In genomic region chr1:130513482-130513881, GRCm38 (mm10) we compare ENCODE assay signal across 20 mouse cellular contexts. TPM values are rescaled to one million over a fixed set of nuclear protein-coding genes. Genes with fewer than 3 reads are reported as not detected.
A peak's percentile ranks its signal among the peaks of the same experiment; 100 is the strongest.
DNase-seq lines count a peak whose midpoint lies in the region; ATAC-seq and TF ChIP-seq lines count a peak whose summit lies in the region.
"Had no signal": no experiment of that assay in that cellular context is flagged by ENCODE, and none has a peak within 500 bp of the region (broad histone marks: within the 10 kb centered on the region; RNA-seq: fewer than 3 reads in every experiment).

No protein-coding gene starts in this region.

- no peak for ATAC-seq in heart, embryonic 13.5 days (ENCODE audit: extremely low read depth, insufficient number of reproducible peaks, low FRiP score, low TSS enrichment)
- ATAC-seq in liver, embryonic 12.5 days: no peak
- ATAC-seq in liver, embryonic 11.5 days (replicated peaks; ENCODE audit: low FRiP score): no peak
- ATAC-seq in stomach, embryonic 14.5 days (ENCODE audit: insufficient number of reproducible peaks, insufficient read depth, low FRiP score, low read depth): no peak
- no peak for ATAC-seq in stomach, postnatal 0 days (ENCODE audit: low FRiP score, low TSS enrichment)
- no peak for ATAC-seq in stomach, embryonic 15.5 days (ENCODE audit: insufficient read depth, low FRiP score, low read depth)
- ATAC-seq: activated CD4-positive, CD25-positive, alpha-beta regulatory T cell, adult 4 months; forebrain, embryonic 15.5 days; hindbrain, postnatal 0 days had no signal

- no peak overlapping the region for H3K9ac ChIP-seq in heart, embryonic 13.5 days
- no peak overlapping the region for H3K9ac ChIP-seq in liver, embryonic 12.5 days
- H3K9ac ChIP-seq in liver, embryonic 11.5 days (ENCODE audit: low read depth, low read length): no peak overlapping the region
- H3K9ac ChIP-seq in stomach, embryonic 14.5 days (replicated peaks; ENCODE audit: low read depth, low read length): no peak overlapping the region
- no peak overlapping the region for H3K9ac ChIP-seq in stomach, postnatal 0 days (ENCODE audit: low read length)
- H3K9ac ChIP-seq in stomach, embryonic 15.5 days: no peak overlapping the region
- H3K9ac ChIP-seq: embryonic facial prominence, embryonic 12.5 days; forebrain, embryonic 15.5 days; heart, embryonic 12.5 days; hindbrain, embryonic 13.5 days had no signal

- no peaks in the 10 kb centered on the region for H3K36me3 ChIP-seq in heart, embryonic 13.5 days
- no peaks in the 10 kb centered on the region for H3K36me3 ChIP-seq in liver, embryonic 12.5 days
- no peaks in the 10 kb centered on the region for H3K36me3 ChIP-seq in liver, embryonic 11.5 days (ENCODE audit: control insufficient read depth, insufficient read depth, low read length)
- no peaks in the 10 kb centered on the region for H3K36me3 ChIP-seq in stomach, embryonic 14.5 days (ENCODE audit: control insufficient read depth, insufficient read depth, low read length)
- no peaks in the 10 kb centered on the region for H3K36me3 ChIP-seq in stomach, postnatal 0 days (ENCODE audit: control insufficient read depth, insufficient read depth, low read length)
- no peaks in the 10 kb centered on the region for H3K36me3 ChIP-seq in stomach, embryonic 15.5 days
- H3K36me3 ChIP-seq: embryonic facial prominence, embryonic 12.5 days; forebrain, embryonic 15.5 days; G1E; heart, embryonic 12.5 days; hindbrain, embryonic 13.5 days had no signal

- no peak for TF ChIP-seq CTCF in stomach, postnatal 0 days (IDR thresholded peaks at IDR 0.05; ENCODE audit: low read depth)

- H3K27me3 ChIP-seq in heart, embryonic 13.5 days (replicated peaks): no peaks in the 10 kb centered on the region
- no peaks in the 10 kb centered on the region for H3K27me3 ChIP-seq in liver, embryonic 12.5 days (replicated peaks)
- H3K27me3 ChIP-seq in liver, embryonic 11.5 days (replicated peaks; ENCODE audit: control insufficient read depth, insufficient read depth, low read length): no peaks in the 10 kb centered on the region
- H3K27me3 ChIP-seq in stomach, embryonic 14.5 days (ENCODE audit: control insufficient read depth, insufficient read depth, low read length): no peaks in the 10 kb centered on the region
- no peaks in the 10 kb centered on the region for H3K27me3 ChIP-seq in stomach, postnatal 0 days (ENCODE audit: control insufficient read depth, insufficient read depth, low read length)
- no peaks in the 10 kb centered on the region for H3K27me3 ChIP-seq in stomach, embryonic 15.5 days (replicated peaks)
- H3K27me3 ChIP-seq: embryonic facial prominence, embryonic 12.5 days; forebrain, embryonic 15.5 days; heart, embryonic 12.5 days; hindbrain, embryonic 13.5 days had no signal

- H3K4me3 ChIP-seq in heart, embryonic 13.5 days: no peak overlapping the region
- no peak overlapping the region for H3K4me3 ChIP-seq in liver, embryonic 12.5 days
- H3K4me3 ChIP-seq in liver, embryonic 11.5 days (ENCODE audit: low read depth, low read length): no peak overlapping the region
- H3K4me3 ChIP-seq in stomach, embryonic 14.5 days (ENCODE audit: low read depth, low read length): no peak overlapping the region
- H3K4me3 ChIP-seq in stomach, postnatal 0 days (ENCODE audit: low read depth, low read length): no peak overlapping the region
- H3K4me3 ChIP-seq in stomach, embryonic 15.5 days (replicated peaks): no peak overlapping the region
- H3K4me3 ChIP-seq: embryonic facial prominence, embryonic 12.5 days; forebrain, embryonic 15.5 days; heart, embryonic 12.5 days; hindbrain, embryonic 13.5 days had no signal

- H3K4me2 ChIP-seq in heart, embryonic 13.5 days: no peak overlapping the region
- H3K4me2 ChIP-seq in liver, embryonic 12.5 days: no peak overlapping the region
- no peak overlapping the region for H3K4me2 ChIP-seq in liver, embryonic 11.5 days
- no peak overlapping the region for H3K4me2 ChIP-seq in stomach, embryonic 14.5 days (replicated peaks; ENCODE audit: low read depth, low read length)
- H3K4me2 ChIP-seq in stomach, postnatal 0 days (replicated peaks; ENCODE audit: low read depth): no peak overlapping the region
- no peak overlapping the region for H3K4me2 ChIP-seq in stomach, embryonic 15.5 days
- H3K4me2 ChIP-seq: embryonic facial prominence, embryonic 12.5 days; forebrain, embryonic 15.5 days; heart, embryonic 12.5 days; hindbrain, embryonic 13.5 days had no signal

- peaks cover 12% of the 10 kb centered on the region for H3K4me1 ChIP-seq in heart, embryonic 13.5 days
- peaks cover 41% of the 10 kb centered on the region for H3K4me1 ChIP-seq in liver, embryonic 12.5 days
- peaks cover 5% of the 10 kb centered on the region for H3K4me1 ChIP-seq in liver, embryonic 11.5 days (replicated peaks; ENCODE audit: control insufficient read depth, insufficient read depth, low read length)
- peaks cover 22% of the 10 kb centered on the region for H3K4me1 ChIP-seq in stomach, embryonic 14.5 days (ENCODE audit: control insufficient read depth, insufficient read depth, low read length)
- H3K4me1 ChIP-seq in stomach, postnatal 0 days (replicated peaks; ENCODE audit: control insufficient read depth, insufficient read depth): peaks cover 2% of the 10 kb centered on the region; the same call in 1 of the 2 replicates
- peaks cover 21% of the 10 kb centered on the region for H3K4me1 ChIP-seq in stomach, embryonic 15.5 days
- H3K4me1 ChIP-seq: hindbrain, embryonic 13.5 days had no signal

- no peak for DNase-seq in heart, adult 8-10 months (ENCODE audit: low spot score)
- no peak for DNase-seq in liver, embryonic 11.5 days (ENCODE audit: low spot score)
- no peak for DNase-seq in stomach, postnatal 0 days (ENCODE audit: low spot score)
- DNase-seq in right cerebral cortex, postnatal 25 days: no peak
- DNase-seq: adrenal gland, postnatal 14 days; cerebellum, adult 11-12 months; cerebellum, adult 9-10 months; cerebellum, postnatal 25 days; gastrocnemius, postnatal 10 days had no signal

- H3K27ac ChIP-seq in heart, embryonic 13.5 days (replicated peaks): 0 out of 2 replicates have a peak overlapping the region, but pooled peaks have one; percentile 20
- 0 out of 2 replicates have a peak overlapping the region, but pooled peaks have one; percentile 32 for H3K27ac ChIP-seq in liver, embryonic 12.5 days
- H3K27ac ChIP-seq in liver, embryonic 11.5 days (ENCODE audit: low read depth, low read length): no peak overlapping the region
- H3K27ac ChIP-seq in stomach, embryonic 14.5 days (ENCODE audit: low read length): peak overlapping the region; percentile 66; the same call in 1 of the 2 replicates
- H3K27ac ChIP-seq in stomach, postnatal 0 days (replicated peaks): no peak overlapping the region
- peak overlapping the region; percentile 31; the same call in 1 of the 2 replicates for H3K27ac ChIP-seq in stomach, embryonic 15.5 days
- H3K27ac ChIP-seq: embryonic facial prominence, embryonic 12.5 days; forebrain, embryonic 15.5 days; hindbrain, embryonic 13.5 days; hindbrain, postnatal 0 days had no signal

- H3K9me3 ChIP-seq in heart, embryonic 13.5 days: no peaks in the 10 kb centered on the region
- H3K9me3 ChIP-seq in liver, embryonic 12.5 days (replicated peaks): no peaks in the 10 kb centered on the region
- H3K9me3 ChIP-seq in liver, embryonic 11.5 days (ENCODE audit: control insufficient read depth, low read length): no peaks in the 10 kb centered on the region
- no peaks in the 10 kb centered on the region for H3K9me3 ChIP-seq in stomach, embryonic 14.5 days (ENCODE audit: control insufficient read depth, low read depth, low read length)
- no peaks in the 10 kb centered on the region for H3K9me3 ChIP-seq in stomach, postnatal 0 days (ENCODE audit: control insufficient read depth, low read length)
- H3K9me3 ChIP-seq in stomach, embryonic 15.5 days: no peaks in the 10 kb centered on the region
- H3K9me3 ChIP-seq: embryonic facial prominence, embryonic 12.5 days; forebrain, embryonic 15.5 days; G1E; heart, embryonic 12.5 days; hindbrain, embryonic 13.5 days had no signal

- no peak for TF ChIP-seq EP300 in stomach, postnatal 0 days (optimal IDR thresholded peaks at IDR 0.05)

- 57% methylated on average over 1 of the region's 1 CpGs for WGBS in heart, embryonic 13.5 days
- WGBS in liver, embryonic 12.5 days (ENCODE audit: insufficient replicate concordance): 60% methylated on average over 1 of the region's 1 CpGs
- 76% methylated on average over 1 of the region's 1 CpGs for WGBS in liver, embryonic 11.5 days
- WGBS in stomach, embryonic 14.5 days: 57% methylated on average over 1 of the region's 1 CpGs
- WGBS in stomach, postnatal 0 days: 56% methylated on average over 1 of the region's 1 CpGs
- WGBS in stomach, embryonic 15.5 days: 61% methylated on average over 1 of the region's 1 CpGs

RNA-seq across cellular contexts. Expression of gene Cd55, which starts 50.9 kb away (rescaled TPM):
- 11.1 and 13.6 TPM in 2 replicates for polyA plus RNA-seq in heart, embryonic 13.5 days (2015; fragmentation: Nextera tagmentation; extraction: Ambion mirVana)
- total RNA-seq in heart, adult 8-10 months (2022): 1 to 10 TPM; 6.9 to 9.8 (median 8.3) TPM
- 23.7 and 26.2 TPM in 2 replicates for polyA plus RNA-seq in liver, embryonic 12.5 days (2016; fragmentation: Nextera tagmentation; extraction: Ambion mirVana)
- polyA plus RNA-seq in liver, embryonic 11.5 days (2014; fragmentation: Nextera tagmentation; extraction: Ambion mirVana): 30.1 and 31.9 TPM in 2 replicates
- 57.5 and 63.1 TPM in 2 replicates for polyA plus RNA-seq in stomach, embryonic 14.5 days (2014; fragmentation: Nextera tagmentation; extraction: Ambion mirVana)
- polyA plus RNA-seq in stomach, postnatal 0 days (2015; fragmentation: Nextera tagmentation; extraction: Ambion mirVana): 39.9 and 44.6 TPM in 2 replicates
- 43.4 TPM in 2 replicates for polyA plus RNA-seq in stomach, embryonic 15.5 days (2015; fragmentation: Nextera tagmentation; extraction: Ambion mirVana)

Comparison
In these comparisons a context has a peak if more than half of its experiments do, and no peak if none do; other contexts are left out.
1. H3K27ac ChIP-seq: peak in heart, embryonic 13.5 days (single experiment), liver, embryonic 12.5 days (single experiment), stomach, embryonic 14.5 days (single experiment) and stomach, embryonic 15.5 days (single experiment); none in liver, embryonic 11.5 days (single experiment) and stomach, postnatal 0 days (single experiment).